Mouse (Mus musculus): ENCODE data around the gene Vasn.

Gene Vasn

DNA sequence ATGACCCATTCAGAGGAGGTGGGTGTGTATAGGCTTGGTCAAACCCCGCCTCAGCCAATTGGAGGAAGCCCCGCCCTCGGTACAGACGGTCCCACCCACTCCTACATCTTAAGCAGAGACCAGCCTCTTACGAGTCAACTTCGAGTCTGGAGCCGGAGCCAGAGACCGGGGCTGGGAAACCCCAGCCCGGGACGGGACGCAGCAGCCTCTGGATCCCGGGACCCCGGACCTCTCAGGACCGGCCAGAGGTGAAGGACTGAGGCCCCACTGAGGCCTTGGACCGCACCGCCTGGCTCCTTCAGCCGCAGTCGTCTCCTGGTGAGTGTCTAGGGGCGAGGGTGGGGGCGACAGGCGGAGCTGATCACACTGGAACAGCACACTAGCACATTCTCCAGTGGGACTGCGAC is at the start of gene Vasn, which contains the start of gene Dnaja3:
Gene Vasn, plus strand, starts transcription at position 111 of the 407 bp plus-strand sequence.
Gene Dnaja3, plus strand, starts transcription at position 159 of the 407 bp plus-strand sequence.
- in situ Hi-C loops (cut with MboI, MseI) = no loop called here

DNA sequence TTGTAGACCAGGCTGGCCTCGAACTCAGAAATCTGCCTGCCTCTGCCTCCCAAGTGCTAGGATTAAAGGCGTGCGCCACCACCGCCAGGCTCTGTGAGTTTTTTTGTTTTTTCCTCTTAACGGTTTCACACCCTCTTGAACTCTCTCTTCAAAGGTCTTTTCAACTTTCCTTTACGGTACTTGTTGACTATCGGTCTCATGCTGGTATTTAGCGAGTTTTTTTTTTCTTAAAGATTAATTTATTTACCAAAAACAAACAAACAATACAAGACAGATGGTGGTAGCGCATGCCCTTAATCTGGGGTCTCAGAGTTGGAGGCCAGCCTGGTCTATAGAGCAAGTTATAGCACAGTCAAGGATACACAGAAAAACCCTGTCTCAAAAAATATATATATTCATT is 49.5 kb upstream of the Vasn start:
- in situ Hi-C loops (cut with MboI, MseI) = no loop called here

DNA sequence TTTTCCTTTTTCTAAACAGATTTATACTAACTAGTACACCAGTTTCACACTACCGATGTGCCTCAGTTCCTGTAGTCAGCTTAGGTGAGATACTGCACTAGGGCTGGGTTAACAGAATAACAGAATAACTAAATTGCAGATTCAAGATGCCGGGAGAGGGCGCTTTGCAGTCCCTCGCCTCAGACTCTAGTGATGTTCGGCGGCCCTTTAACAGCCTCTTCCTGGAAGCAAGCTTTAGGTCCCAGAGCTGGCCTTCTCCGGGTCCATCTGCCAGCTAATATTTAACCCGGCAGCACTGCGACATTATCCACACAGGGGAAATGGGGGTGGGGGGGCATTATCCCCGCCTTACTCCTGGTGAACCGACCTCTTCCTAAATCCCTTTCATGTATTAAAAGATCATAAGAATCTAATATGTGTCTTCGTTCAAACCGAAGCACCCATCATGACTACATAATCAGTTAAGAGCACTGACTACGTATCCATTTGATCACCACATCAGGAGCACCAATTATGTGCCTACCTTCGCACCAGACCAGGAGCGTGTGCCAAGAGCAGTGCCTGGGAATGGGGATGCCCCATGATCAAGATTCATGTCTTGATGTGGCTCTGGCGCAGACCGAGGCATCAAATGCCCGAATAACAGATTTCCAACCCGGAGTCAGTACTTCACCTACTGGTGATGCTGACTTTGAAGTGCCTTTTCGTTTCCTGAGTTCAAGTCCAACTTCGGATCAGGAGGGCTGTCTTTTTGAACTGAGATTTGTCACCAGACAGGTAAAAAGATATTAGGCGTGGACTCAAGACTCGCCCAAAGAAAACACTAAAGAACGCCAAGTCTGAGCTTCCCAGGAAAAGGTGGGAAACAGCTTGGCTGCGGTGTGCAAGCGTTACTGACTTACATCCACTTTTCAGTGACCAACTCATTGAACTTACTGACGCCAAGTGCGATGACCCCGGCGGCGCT is 46.5 kb upstream of the Vasn start:
- in situ Hi-C loops (cut with MboI, MseI) = no loop called here

DNA sequence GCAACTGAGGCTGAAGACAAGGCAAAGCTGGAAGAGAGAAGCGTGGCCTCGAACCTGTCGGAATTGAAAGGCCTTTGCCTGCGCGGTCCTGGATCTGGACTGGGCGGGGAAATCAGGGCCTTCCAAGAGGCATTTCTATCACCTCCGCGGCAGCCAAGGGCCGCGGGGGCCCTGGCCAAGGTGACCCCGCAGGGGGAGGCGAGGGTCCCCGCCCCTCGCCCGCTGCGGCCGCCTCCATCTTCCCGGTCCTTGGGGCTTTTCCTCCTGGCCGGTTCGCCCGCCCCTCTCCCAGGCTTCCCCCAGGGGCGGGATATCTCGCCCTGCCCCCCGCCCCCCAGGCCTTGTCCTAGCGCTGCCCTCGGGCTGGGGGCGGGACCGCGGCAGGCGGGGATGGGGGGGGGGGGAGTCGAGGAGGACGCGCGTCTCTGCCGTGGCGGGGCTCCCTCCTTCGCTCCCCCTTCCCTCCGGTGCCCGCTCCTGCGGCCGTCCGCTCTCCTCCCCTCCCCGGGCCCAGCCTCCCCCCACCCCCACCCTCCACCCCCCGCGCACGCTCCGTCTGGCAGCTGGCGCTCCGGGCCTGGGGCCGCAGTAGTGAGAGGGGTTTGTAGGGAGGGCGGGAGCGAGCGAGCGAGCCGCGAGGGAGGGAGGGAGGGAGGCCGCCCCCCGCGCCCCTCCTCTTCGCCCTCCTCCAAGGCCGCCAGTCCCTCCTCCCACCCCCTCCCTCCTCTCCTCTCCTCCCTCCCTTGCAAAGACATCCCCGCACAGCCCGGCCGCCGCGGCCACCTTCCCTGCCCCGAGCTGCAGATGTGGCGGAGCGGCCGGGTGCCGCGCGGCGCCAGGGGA is 45.5 kb upstream of the Vasn start, which contains the start of gene Glis2:
Gene Glis2, plus strand, starts transcription at position 743 of the 843 bp plus-strand sequence.
- in situ Hi-C loops (cut with MboI, MseI) = no loop called here

DNA sequence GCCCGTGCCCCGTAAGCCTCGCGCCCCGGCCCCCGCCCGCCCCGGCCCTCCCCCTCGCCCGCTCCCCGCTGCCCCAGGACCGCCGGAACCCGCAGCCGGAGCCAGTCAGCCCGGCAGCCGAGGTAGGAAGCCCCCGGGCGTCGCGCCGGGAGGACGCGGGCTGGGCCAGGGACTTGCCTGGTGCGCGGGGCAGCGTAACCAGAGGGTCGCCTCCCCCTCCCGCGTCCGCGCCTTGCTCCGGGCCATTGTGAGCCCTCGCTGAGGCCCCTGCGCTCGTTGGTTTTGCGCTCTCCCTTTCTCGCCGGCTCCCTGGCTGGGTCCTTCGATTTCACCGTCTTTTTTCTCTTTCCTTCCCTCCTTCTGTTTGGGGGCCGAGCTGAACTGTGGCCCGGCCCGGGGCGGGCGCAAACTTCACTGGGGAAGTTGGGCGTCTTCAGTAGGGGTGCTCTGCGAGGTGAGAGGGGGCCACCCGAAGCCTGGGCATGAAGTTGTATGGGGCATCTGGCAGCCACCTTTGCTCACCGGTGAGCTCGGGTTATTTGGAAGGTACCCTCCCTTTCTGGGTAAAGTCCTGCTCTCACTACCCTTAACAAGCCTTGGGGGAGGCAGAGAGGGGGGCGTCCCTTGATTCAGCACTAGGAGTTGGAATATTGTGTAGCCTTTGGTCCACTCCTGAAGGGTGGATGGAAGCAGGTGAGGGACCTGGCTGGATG is 44.8 kb upstream of the Vasn start:
- in situ Hi-C loops (cut with MboI, MseI) = no loop called here

DNA sequence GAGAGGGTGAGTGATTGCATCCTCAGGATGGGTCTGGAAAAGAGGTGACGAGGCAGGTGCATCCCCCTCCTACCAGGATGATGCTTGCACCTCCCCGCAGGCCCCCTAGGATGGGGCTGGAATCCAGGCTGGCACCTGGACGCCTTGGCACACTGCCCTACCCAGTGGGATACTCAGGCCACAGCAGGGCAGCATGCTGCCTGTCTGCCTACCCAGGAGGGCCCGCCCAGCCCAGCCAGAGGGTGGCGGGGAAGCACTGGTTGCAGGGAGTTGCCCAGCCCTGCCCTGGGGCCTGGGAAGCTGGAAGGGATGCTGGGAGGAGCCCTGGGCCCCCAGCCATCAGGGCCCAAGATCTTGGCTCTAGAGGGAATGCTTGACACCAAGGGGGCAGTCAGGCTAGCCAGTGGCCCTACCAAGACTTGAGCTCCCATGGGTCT is 44.2 kb upstream of the Vasn start:
- in situ Hi-C loops (cut with MboI, MseI) = no loop called here

DNA sequence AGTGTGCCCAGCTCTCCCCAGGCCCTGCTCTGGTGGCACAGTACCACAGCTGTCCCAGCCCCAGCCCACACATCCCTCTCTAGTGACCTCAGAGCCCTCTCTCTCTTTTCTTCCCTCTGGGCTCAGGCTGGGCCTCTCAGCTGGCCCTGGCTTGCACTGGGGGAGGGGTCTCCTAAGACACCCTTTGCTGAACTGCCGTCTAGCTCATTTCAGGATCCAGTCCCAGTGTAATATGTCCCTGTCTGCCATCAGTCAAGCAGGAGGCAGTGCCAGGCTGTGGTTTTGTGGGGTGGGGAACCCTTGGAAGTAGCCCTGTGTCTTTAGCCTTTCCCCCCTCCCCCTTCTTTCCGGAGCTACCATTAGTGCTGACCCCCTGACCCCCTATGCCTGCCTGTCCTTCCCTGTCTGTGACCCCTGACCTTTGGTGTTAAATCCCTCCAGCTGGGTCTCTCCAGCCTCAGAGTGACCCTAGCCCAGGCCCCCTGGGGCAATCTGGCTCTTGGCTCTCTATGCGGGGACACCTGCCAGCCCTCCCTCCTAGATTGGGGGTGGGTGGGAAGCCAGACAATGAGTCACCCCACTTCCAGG is 43.5 kb upstream of the Vasn start:
- in situ Hi-C loops (cut with MboI, MseI) = no loop called here

DNA sequence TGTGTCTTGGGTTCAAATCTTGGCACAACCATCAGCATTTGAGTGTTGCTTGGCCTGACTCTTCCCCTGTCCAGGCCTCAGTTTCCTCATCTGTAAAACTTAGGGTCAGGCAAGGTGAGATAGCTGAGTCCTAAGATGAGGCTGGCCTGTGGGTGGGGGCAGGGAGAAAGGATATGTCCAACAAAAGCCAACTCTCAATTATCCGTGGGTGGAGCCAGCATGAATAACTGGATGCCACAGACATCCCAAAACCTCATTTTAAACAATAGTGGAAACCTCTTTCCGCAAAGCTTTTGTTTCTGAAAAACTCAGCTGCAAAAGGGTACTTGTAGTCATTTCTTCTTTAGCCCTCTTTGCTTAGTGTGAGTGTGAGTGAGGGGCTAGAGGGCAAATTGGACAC is 42.9 kb upstream of the Vasn start:
- in situ Hi-C loops (cut with MboI, MseI) = no loop called here

DNA sequence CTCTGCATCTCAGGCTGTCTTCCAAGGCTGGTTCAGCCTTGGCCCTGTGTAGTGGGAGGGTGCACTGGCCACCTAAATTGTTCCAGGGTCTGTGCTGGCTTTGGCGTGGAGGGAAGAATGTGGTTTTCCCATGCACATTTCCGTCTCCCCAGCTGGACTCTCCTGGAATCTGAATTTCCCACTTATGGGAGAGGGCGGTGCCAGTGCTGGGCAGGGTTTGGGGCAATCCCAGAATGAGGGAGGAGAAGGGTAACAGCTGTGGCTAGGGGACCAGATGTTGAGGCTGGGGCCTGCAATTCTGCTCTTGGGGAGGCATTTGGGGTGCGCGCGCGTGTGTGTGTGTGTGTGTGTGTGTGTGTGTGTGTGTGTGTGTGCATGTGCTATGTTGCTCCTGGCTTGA is 42.4 kb upstream of the Vasn start:
- in situ Hi-C loops (cut with MboI, MseI) = no loop called here

DNA sequence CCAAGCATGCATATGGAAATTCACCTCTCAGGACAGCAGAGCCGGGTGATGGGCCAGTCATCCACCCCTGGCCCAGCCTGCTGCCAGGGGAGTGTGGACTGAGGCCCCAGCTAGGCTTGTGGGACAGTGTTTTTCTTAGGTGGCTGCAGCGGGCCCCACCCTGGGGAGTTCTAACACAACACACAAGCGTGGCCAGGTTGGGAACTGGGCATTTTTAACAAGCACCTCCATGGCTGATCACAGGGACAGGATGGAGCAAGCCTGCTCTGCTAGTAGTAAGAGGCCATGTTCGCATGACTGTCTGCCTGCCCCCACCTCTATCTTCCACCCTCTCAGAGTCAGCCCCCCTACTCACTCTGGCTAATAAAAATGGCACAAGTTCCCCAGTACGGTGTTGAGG is 41.7 kb upstream of the Vasn start:
- in situ Hi-C loops (cut with MboI, MseI) = no loop called here

DNA sequence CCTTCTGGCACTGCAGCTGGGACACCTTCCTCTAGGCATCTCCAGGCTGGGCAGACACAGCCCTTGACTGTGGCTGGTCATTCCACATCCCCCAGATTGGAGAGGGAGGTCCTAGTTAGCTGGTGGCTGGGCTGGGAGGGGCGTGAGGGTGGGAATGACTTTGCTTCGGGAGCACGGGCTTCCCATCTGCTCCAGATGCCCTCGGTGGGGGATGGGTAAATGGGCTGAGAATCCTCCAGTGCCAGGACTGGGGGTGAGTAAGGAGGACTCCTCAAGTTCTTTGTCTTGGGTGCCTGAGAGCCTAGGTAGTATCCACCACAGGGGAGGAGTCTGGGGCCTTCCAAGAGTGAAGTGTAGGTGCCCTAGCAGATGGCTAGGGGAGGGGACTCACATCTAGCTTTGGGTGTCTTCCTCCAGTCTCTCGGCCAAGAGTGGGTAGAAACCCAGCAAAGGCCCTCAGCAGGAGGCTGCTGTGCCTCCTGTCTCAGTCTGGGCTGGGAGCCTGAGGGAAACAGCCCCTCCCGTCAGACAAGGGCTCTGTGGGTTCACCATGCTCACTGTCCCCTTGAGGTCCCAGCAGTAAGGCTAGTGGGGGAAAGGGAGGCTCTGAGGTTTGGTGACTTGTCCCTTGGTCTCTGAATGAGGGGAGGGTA is 40.7 kb upstream of the Vasn start:
- in situ Hi-C loops (cut with MboI, MseI) = no loop called here

DNA sequence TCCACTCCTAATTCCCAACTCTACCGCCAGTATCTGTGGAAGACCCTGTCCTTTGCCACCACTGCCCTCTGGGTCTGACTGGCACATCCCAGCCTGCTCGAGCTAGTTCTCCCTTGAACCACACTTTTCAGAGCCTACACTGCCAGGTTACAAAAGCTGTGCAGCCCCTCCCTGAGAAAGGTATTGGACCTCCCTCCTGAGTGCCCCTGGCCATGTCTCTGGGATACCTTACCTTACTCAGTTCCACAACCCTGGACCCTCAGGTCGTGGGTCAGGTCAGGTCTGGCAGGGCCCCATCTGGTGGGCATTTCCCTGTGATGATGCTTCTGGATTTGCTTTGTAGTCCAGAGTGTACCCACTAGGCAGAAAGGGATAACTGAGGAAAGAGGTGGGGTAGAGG is 40.1 kb upstream of the Vasn start:
- in situ Hi-C loops (cut with MboI, MseI) = loop anchor here (5.0 kb wide), 1 partner anchor 297 kb away; no protein-coding TSS in a partner anchor

DNA sequence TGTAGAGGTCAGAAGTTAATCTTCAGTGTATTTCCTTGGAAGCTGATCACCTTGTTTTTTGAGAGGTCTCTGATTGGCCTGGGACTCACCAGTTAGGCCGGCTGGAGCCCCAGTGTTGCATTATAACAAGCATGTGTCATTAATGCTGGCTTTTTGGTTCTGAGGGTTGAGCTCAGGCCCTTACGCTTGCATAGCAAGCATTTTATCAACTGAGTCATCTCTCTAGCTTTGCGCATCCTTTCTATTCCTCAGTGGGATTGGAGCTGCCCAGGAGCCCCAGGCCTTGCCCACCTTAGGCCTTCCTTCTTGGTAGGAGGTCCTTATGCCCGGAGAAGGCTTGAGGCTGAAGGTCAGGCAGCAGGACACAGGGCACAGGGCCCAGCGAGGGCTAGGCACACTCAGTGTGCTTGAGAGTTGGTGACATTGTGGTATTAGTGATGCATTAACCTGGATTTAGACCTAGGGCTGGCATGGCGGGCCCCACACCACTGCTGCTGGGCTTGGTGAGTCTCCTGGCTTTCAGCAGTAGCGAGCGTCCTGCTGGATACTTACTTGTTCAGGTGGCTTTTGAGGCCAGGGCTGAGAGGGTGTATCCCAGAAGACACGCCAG is 38.9 kb upstream of the Vasn start:
- in situ Hi-C loops (cut with MboI, MseI) = loop anchor here (5.0 kb wide), 1 partner anchor 299 kb away; no protein-coding TSS in a partner anchor

DNA sequence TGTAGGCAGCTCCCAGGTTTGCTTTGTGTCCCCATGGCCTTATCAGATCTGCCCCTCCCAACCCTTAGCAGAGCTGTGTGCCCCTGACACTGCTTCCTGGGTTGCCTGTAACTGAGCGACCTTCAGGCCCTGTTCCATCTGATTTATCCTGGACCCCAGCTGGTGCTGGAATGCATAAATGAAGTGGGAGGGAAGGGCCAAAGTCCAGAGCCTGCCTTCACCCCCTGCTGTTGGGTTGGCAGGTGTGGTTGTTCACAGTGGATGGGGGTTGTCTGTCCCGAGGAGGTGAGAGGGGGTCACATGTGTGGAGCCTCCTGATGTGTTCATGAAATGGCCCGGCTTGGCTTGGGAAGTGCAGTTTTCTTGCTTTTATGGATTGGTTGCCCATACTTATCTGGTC is 37.6 kb upstream of the Vasn start:
- in situ Hi-C loops (cut with MboI, MseI) = loop anchor here (5.0 kb wide), 1 partner anchor 300 kb away; no protein-coding TSS in a partner anchor

DNA sequence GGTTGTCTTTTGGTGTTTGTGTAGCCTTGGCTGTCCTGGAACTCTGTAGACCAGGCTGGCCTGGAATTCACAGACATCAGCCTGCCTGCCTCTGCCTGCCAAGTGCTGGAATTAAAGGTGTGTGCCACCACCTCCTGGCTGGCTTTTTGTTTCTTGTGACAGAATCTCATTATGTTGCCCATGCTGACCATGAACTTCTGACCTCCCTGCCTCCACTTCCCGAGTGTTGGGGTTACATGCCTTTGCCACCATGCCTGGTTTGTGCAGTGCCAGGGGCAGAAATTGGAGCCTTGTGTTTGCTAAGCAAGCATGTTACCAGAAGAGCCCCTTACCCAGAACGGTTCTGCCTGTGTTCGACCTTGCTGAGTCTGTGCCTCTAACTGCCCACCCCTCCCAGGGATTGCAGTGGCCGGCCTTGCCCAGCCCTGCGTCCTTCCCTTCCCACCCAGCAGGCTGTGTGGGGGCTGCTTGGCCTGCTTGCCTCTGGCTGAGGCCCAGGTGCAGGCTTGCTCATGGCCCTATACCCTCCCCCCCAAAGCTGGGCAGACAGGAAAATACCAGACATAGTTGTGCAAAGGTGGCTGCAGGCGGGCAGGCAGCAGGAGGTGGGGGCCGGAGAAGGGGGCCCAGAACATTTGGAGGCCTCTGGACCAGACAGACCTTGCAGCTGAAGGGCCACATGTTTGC is 36.8 kb upstream of the Vasn start:
- in situ Hi-C loops (cut with MboI, MseI) = loop anchor here (5.0 kb wide), 1 partner anchor 301 kb away; no protein-coding TSS in a partner anchor

DNA sequence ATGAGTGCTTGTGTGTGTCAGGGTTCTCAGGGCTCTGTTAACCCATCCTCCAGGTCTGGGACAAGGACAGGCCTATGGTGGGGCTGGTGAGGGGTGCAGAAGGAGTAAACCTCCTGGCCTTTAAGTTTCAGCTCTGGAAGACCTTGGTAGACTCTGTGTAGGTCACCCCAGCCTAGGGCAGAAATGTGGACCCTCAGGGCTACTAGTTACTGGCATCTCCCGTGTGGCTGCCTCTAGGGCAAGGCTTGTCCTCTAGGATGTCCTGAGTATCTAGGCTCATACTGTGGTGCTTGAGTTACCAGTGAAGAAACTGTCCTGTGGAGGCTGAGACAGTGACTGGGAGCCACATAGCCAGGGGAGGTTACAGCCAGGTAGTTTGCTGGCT is 36.3 kb upstream of the Vasn start:
- in situ Hi-C loops (cut with MboI, MseI) = loop anchor here (5.0 kb wide), 1 partner anchor 301 kb away; no protein-coding TSS in a partner anchor

DNA sequence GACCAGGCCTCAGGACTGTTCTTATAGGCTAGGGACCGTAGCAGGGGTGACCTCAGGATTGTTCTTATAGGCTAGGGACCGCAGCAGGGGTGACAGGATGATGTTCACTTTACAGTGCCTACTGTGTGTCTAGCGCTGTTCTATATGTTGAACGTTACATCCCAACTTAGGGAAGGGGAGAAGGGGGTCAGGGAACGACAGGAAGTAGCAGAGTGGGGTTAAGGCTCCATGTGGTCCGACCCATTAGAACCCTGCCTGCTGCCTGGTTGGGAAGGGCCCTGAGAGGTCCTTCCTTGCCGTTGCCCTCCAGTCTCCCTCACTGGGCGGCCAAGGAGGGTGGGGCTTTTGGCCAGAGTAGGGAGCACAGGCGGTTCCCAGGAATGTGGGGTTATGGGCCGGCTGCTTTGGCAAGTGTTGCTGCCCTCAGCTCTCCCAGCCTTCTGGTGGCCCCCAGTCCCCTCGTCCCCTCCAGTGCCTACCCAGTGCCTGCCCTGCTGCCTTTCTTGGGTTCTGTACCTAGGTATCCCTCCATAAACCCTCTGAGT is 35.4 kb upstream of the Vasn start:
- in situ Hi-C loops (cut with MboI, MseI) = loop anchor here (5.0 kb wide), 1 partner anchor 302 kb away; no protein-coding TSS in a partner anchor

DNA sequence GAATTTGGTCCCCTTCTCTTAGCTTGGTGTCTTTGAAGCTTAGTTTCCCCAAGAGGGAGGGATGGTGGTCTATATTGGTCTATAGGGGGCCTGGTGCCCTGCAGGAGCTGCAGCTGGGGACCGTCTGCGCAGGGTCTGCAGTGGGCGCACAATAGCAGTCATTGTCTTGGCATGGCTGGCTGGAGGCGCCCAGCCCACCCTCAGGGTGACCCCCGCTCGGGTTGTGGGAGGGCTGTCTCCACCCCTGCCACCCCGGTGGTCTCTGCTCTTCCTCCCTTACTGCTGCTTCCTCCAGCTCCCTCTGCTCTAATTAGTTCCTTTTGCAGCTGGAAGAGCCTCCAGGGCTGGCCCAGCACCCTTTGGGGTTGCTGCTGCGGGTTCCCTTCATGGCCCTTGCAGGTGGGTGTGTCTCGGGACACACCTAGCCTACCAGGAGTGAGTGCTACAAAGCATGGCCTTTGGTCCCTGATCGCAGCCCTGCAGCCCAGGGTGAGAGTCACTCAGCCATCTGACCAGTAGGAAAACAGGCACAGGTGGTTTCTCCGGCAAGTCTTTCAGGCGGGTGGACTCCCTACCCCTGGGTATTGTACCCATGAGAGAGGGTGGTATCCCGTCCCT is 34.1 kb upstream of the Vasn start:
- in situ Hi-C loops (cut with MboI, MseI) = loop anchor here (5.0 kb wide), 1 partner anchor 38 kb away; no protein-coding TSS in a partner anchor

Data from T-helper 2 cell (primary cell).